In the genomic region with DNA sequence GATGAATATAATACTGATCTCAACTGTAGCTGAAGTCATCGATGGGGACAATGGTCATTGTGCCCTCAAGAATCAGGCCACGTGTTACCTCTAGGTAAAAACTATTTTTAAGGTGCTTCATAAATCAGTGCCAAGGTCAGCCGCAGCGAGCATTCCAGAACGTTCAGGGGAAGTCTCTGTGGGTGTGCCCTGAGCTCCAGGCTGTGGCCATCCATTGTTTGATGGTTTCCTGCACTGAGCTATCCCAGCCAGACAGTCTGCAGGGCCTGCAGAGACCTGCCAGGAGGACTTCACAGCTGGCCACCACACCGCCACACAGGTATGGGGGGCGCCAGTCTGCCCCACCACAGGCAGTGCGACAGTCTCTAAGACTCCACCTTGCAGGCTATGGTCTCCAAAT, we compare ENCODE assay signal across 12 mouse cellular contexts.
A peak's percentile ranks its signal among the peaks of the same experiment; 100 is the strongest.
DNase-seq lines count a peak whose midpoint lies in the region; ATAC-seq lines count a peak whose summit lies in the region.
"Had no signal": no experiment of that assay in that cellular context is flagged by ENCODE, and none has a peak within 500 bp of the region (broad histone marks: within the 10 kb centered on the region; RNA-seq: fewer than 3 reads in every experiment).

No protein-coding gene starts in this region.

- 83% methylated on average over 8 of the region's 8 CpGs for WGBS in embryonic facial prominence, embryonic 10.5 days

- no peak for ATAC-seq in megakaryocyte, adult 5-6 weeks (ENCODE audit: poor library complexity, severe bottlenecking)
- ATAC-seq: intestine, postnatal 0 days had no signal

- no peaks in the 10 kb centered on the region for H3K9me3 ChIP-seq in embryonic facial prominence, embryonic 10.5 days
- H3K9me3 ChIP-seq: megakaryocyte, embryonic 14.5 days had no signal

- H3K27ac ChIP-seq in embryonic facial prominence, embryonic 10.5 days (replicated peaks): 0 out of 2 replicates have a peak overlapping the region, but pooled peaks have one; percentile 24

- peaks cover 4% of the 10 kb centered on the region for H3K4me1 ChIP-seq in embryonic facial prominence, embryonic 10.5 days

- no peak overlapping the region for H3K4me3 ChIP-seq in embryonic facial prominence, embryonic 10.5 days
- H3K4me3 ChIP-seq: megakaryocyte, embryonic 14.5 days had no signal

- intact Hi-C loops in heart, postnatal 25 days (cut with DNase I): no loop called here

- peak; percentile 5 for DNase-seq in gastrocnemius, adult 18-20 months (ENCODE audit: low spot score)
- DNase-seq in gastrocnemius, postnatal 10 days: no peak
- DNase-seq in embryonic facial prominence, embryonic 10.5 days (ENCODE audit: low spot score): no peak
- peak; percentile 46 for DNase-seq in heart, postnatal 25 days (ENCODE audit: low spot score)
- peak; percentile 12 to 41 for DNase-seq in kidney, postnatal 4 days
- no peak for DNase-seq in layer of hippocampus, postnatal 10 days (ENCODE audit: low spot score in 2 of 2)
- no peak for DNase-seq in embryo, embryonic 11 days
- DNase-seq: B cell, adult 2 months; cerebellum, postnatal 25 days had no signal

- H3K27me3 ChIP-seq in embryonic facial prominence, embryonic 10.5 days (replicated peaks; ENCODE audit: low read depth, poor library complexity, severe bottlenecking): no peaks in the 10 kb centered on the region

- H3K36me3 ChIP-seq in embryonic facial prominence, embryonic 10.5 days (replicated peaks): no peaks in the 10 kb centered on the region

Comparison
In these comparisons a context has a peak if more than half of its experiments do, and no peak if none do; other contexts are left out.
1. DNase-seq: peak in gastrocnemius, adult 18-20 months (single experiment), heart, postnatal 25 days (single experiment) and kidney, postnatal 4 days (2 of 2); none in gastrocnemius, postnatal 10 days (single experiment), embryonic facial prominence, embryonic 10.5 days (single experiment), layer of hippocampus, postnatal 10 days (0 of 2) and embryo, embryonic 11 days (single experiment).